Mouse (Mus musculus): ENCODE measurements around the gene Lsm10. TPM values are rescaled to one million over a fixed set of nuclear protein-coding genes. Genes with fewer than 3 reads are reported as not detected.

Lsm10 gene
- polyA plus RNA-seq, 1 experiment: 28.8 TPM

GRCm38 (mm10) chr4:126099365-126099764 is 2.9 kb downstream of the Lsm10 start:
- no peaks in the 10 kb centered on the region for H3K27me3 ChIP-seq (ENCODE audit: control insufficient read depth, insufficient read depth, low read length)
- DNase-seq: no peak
- no peak overlapping the region for H3K4me3 ChIP-seq (replicated peaks; ENCODE audit: insufficient read depth, low read depth, low read length)
- no peak overlapping the region for H3K27ac ChIP-seq (ENCODE audit: insufficient read depth, low read length)
- TF ChIP-seq CTCF (IDR thresholded peaks at IDR 0.05; ENCODE audit: borderline replicate concordance, insufficient read depth, low read depth, low read length) (no peak), POLR2A (IDR thresholded peaks at IDR 0.05; ENCODE audit: borderline replicate concordance, insufficient read depth, low read length) (no peak)
- 95% methylated on average over 3 of the region's 3 CpGs for whole genome bisulfite sequencing
- H3K4me1 ChIP-seq (ENCODE audit: control insufficient read depth, insufficient read depth, low read length): no peaks in the 10 kb centered on the region

- 92% methylated on average over 3 of the region's 3 CpGs for WGBS
- TF ChIP-seq POLR2A (IDR thresholded peaks at IDR 0.05; ENCODE audit: borderline replicate concordance, insufficient read depth, low read length) (no peak), CTCF (IDR thresholded peaks at IDR 0.05; ENCODE audit: borderline replicate concordance, insufficient read depth, low read depth, low read length) (no peak)
- H3K4me1 ChIP-seq (ENCODE audit: control insufficient read depth, insufficient read depth, low read length): peaks cover 3% of the 10 kb centered on the region; the same call in 1 of the 2 replicates
- DNase-seq: no peak
- no peaks in the 10 kb centered on the region for H3K27me3 ChIP-seq (ENCODE audit: control insufficient read depth, insufficient read depth, low read length)
- no peak overlapping the region for H3K27ac ChIP-seq (ENCODE audit: insufficient read depth, low read length)
- H3K4me3 ChIP-seq (replicated peaks; ENCODE audit: insufficient read depth, low read depth, low read length): no peak overlapping the region
Observed at GRCm38 (mm10) chr4:126100764-126101163, 4.3 kb downstream of the Lsm10 start.

- peak overlapping the region; percentile 81 for H3K27ac ChIP-seq (ENCODE audit: insufficient read depth, low read length)
- H3K4me1 ChIP-seq (ENCODE audit: control insufficient read depth, insufficient read depth, low read length): peaks cover 14% of the 10 kb centered on the region
- TF ChIP-seq POLR2A (IDR thresholded peaks at IDR 0.05; ENCODE audit: borderline replicate concordance, insufficient read depth, low read length) (no peak), CTCF (IDR thresholded peaks at IDR 0.05; ENCODE audit: borderline replicate concordance, insufficient read depth, low read depth, low read length) (no peak)
- H3K4me3 ChIP-seq (replicated peaks; ENCODE audit: insufficient read depth, low read depth, low read length): no peak overlapping the region
- no peaks in the 10 kb centered on the region for H3K27me3 ChIP-seq (ENCODE audit: control insufficient read depth, insufficient read depth, low read length)
- 40% methylated on average over 7 of the region's 7 CpGs for WGBS
- peak in 1 of 2 experiments; percentile 24 for DNase-seq
Observed at GRCm38 (mm10) chr4:126102061-126102841, 5.8 kb downstream of the Lsm10 start.

GRCm38 (mm10) chr4:126103057-126103581 is 6.7 kb downstream of the Lsm10 start:
- H3K27ac ChIP-seq (ENCODE audit: insufficient read depth, low read length): peak overlapping the region; percentile 81
- DNase-seq: peak; percentile 81 to 88
- peaks cover 21% of the 10 kb centered on the region for H3K4me1 ChIP-seq (ENCODE audit: control insufficient read depth, insufficient read depth, low read length)
- no peak for TF ChIP-seq CTCF (IDR thresholded peaks at IDR 0.05; ENCODE audit: borderline replicate concordance, insufficient read depth, low read depth, low read length)
- 0 out of 2 replicates have a peak, but pooled peaks have one; percentile 15 for TF ChIP-seq POLR2A (IDR thresholded peaks at IDR 0.05; ENCODE audit: borderline replicate concordance, insufficient read depth, low read length)
- WGBS: under 1% methylated on average over 15 of the region's 15 CpGs
- H3K4me3 ChIP-seq (replicated peaks; ENCODE audit: insufficient read depth, low read depth, low read length): peak overlapping the region; percentile 48
- no peaks in the 10 kb centered on the region for H3K27me3 ChIP-seq (ENCODE audit: control insufficient read depth, insufficient read depth, low read length)

GRCm38 (mm10) chr4:126103590-126104068 is 7.2 kb downstream of the Lsm10 start, which contains the start of gene Stk40:
TSS of gene Stk40 (plus strand) at chr4:126103957.
- peak; percentile 87 for TF ChIP-seq POLR2A (IDR thresholded peaks at IDR 0.05; ENCODE audit: borderline replicate concordance, insufficient read depth, low read length)
- peak; percentile 58; the same call in 1 of the 2 replicates for TF ChIP-seq CTCF (IDR thresholded peaks at IDR 0.05; ENCODE audit: borderline replicate concordance, insufficient read depth, low read depth, low read length)
- peak within 1 kb of the TSS; percentile 84 for H3K4me3 ChIP-seq (replicated peaks; ENCODE audit: insufficient read depth, low read depth, low read length)
- peaks cover 25% of the 10 kb centered on the region for H3K4me1 ChIP-seq (ENCODE audit: control insufficient read depth, insufficient read depth, low read length)
- peak within 1 kb of the TSS; percentile 81 for H3K27ac ChIP-seq (ENCODE audit: insufficient read depth, low read length)
- peak; percentile 95 to 97 for DNase-seq
- WGBS: under 1% methylated on average over 32 of the region's 34 CpGs
- H3K27me3 ChIP-seq (ENCODE audit: control insufficient read depth, insufficient read depth, low read length): no peaks in the 10 kb centered on the region

- Histone ChIP-seq H3K4me1 (ENCODE audit: control insufficient read depth, insufficient read depth, low read length) (peaks cover 30% of the 10 kb centered on the region), H3K27me3 (ENCODE audit: control insufficient read depth, insufficient read depth, low read length) (no peaks in the 10 kb centered on the region), H3K27ac (ENCODE audit: insufficient read depth, low read length) (peak overlapping the region; percentile 57; the same call in 1 of the 2 replicates), H3K4me3 (replicated peaks; ENCODE audit: insufficient read depth, low read depth, low read length) (peak overlapping the region; percentile 84)
- DNase-seq: peak; percentile 77 to 80
- TF ChIP-seq POLR2A (IDR thresholded peaks at IDR 0.05; ENCODE audit: borderline replicate concordance, insufficient read depth, low read length) (no peak), CTCF (IDR thresholded peaks at IDR 0.05; ENCODE audit: borderline replicate concordance, insufficient read depth, low read depth, low read length) (no peak)
- under 1% methylated on average over 34 of the region's 34 CpGs for whole genome bisulfite sequencing
Observed at GRCm38 (mm10) chr4:126104261-126105075, 8.0 kb downstream of the Lsm10 start.

GRCm38 (mm10) chr4:126105131-126105783 is 8.8 kb downstream of the Lsm10 start:
- H3K27me3 ChIP-seq (ENCODE audit: control insufficient read depth, insufficient read depth, low read length): no peaks in the 10 kb centered on the region
- peak; percentile 33 to 43 for DNase-seq
- 28% methylated on average over 7 of the region's 7 CpGs for WGBS

More at GRCm38 (mm10) chr4:126105131-126105783, 8.8 kb downstream of the Lsm10 start:
- Histone ChIP-seq H3K4me1 (ENCODE audit: control insufficient read depth, insufficient read depth, low read length) (peaks cover 38% of the 10 kb centered on the region), H3K27ac (ENCODE audit: insufficient read depth, low read length) (peak overlapping the region; percentile 32; the same call in 1 of the 2 replicates), H3K4me3 (replicated peaks; ENCODE audit: insufficient read depth, low read depth, low read length) (peak overlapping the region; percentile 84)
- TF ChIP-seq CTCF (IDR thresholded peaks at IDR 0.05; ENCODE audit: borderline replicate concordance, insufficient read depth, low read depth, low read length) (no peak), POLR2A (IDR thresholded peaks at IDR 0.05; ENCODE audit: borderline replicate concordance, insufficient read depth, low read length) (no peak)
